Mouse (Mus musculus): ENCODE results near the gene Pum1. TPM values are rescaled to one million over a fixed set of nuclear protein-coding genes. Genes with fewer than 3 reads are reported as not detected.
A peak's percentile ranks its signal among the peaks of the same experiment; 100 is the strongest.
"Not testable (repeated sequence)": the region's sequence is repeated elsewhere in the genome, so short reads cannot be mapped to it uniquely, and the experiment has no call there.

The Pum1 gene
- polyA plus RNA-seq, 1 experiment from 2014 or later: 35.7 TPM

DNA sequence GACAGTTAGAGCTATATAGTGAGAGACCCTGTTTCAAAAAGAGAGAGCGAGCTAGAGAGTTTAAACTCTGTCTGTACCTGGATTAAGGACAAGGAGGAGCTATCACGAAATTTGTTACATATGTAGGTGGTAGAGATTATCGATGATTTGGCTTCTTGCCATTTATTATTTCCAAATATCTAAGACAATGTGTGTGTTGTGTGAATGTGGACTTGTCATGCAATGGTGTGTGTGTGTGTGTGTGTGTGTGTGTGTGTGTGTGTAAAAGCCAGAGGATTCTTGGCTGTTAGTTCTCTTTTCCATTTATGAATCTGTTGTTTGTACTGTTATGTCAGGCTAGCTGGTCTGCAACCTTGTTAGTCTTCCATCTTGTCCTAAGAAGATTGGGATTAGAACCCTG, 15.0 kb downstream of the Pum1 start:
- Histone ChIP-seq H3K9ac (ENCODE audit: low read depth, low read length) (no peak overlapping the region), H3K27ac (ENCODE audit: low read length) (no peak overlapping the region), H3K36me3 (ENCODE audit: control insufficient read depth, insufficient read depth) (peaks cover 48% of the 10 kb centered on the region), H3K9me3 (replicated peaks; ENCODE audit: control insufficient read depth, low read length) (no peaks in the 10 kb centered on the region), H3K4me3 (ENCODE audit: low read depth, low read length) (no peak overlapping the region), H3K4me2 (ENCODE audit: low read depth, low read length) (no peak overlapping the region), H3K27me3 (ENCODE audit: control insufficient read depth, insufficient read depth, low read depth, low read length) (no peaks in the 10 kb centered on the region), H3K4me1 (ENCODE audit: control insufficient read depth, low read depth, low read length) (peaks cover 10% of the 10 kb centered on the region; the same call in 1 of the 2 replicates)
- ATAC-seq (ENCODE audit: low read depth): no peak
- 90% methylated on average over 3 of the region's 3 CpGs for WGBS (ENCODE audit: insufficient replicate concordance)

DNA sequence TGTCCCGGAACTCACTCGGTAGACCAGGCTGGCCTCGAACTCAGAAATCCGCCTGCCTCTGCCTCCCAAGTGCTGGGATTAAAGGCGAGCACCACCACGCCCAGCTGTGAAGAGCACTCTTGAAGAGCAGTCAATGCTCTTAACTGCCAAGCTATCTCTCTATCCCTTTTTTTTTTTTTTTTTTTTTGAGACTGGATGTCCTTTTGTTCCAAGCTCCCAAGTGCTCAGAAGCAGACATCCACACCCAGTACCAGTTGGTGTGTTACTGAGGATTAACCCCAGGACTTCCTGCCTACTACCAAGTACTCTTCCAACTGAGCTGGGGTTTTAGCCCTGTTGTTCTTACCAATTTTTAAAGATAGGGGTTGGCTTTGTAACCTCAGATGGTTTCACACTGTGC, 17.6 kb downstream of the Pum1 start:
- Histone ChIP-seq H3K36me3 (ENCODE audit: control insufficient read depth, insufficient read depth) (peaks cover 38% of the 10 kb centered on the region), H3K4me1 (ENCODE audit: control insufficient read depth, low read depth, low read length) (peaks cover 15% of the 10 kb centered on the region), H3K9ac (ENCODE audit: low read depth, low read length) (no peak overlapping the region), H3K27ac (ENCODE audit: low read length) (no peak overlapping the region), H3K4me2 (ENCODE audit: low read depth, low read length) (no peak overlapping the region), H3K4me3 (ENCODE audit: low read depth, low read length) (no peak overlapping the region), H3K9me3 (replicated peaks; ENCODE audit: control insufficient read depth, low read length) (no peaks in the 10 kb centered on the region), H3K27me3 (ENCODE audit: control insufficient read depth, insufficient read depth, low read depth, low read length) (no peaks in the 10 kb centered on the region)
- no peak for ATAC-seq (ENCODE audit: low read depth)
- WGBS (ENCODE audit: insufficient replicate concordance): 93% methylated on average over 6 of the region's 6 CpGs

GRCm38 (mm10) chr4:130683051-130683450, 19.9 kb downstream of the Pum1 start:
- H3K27ac ChIP-seq (ENCODE audit: low read length); H3K4me1 ChIP-seq (ENCODE audit: control insufficient read depth, low read depth, low read length); H3K27me3 ChIP-seq (ENCODE audit: control insufficient read depth, insufficient read depth, low read depth, low read length); H3K9me3 ChIP-seq (replicated peaks; ENCODE audit: control insufficient read depth, low read length); H3K4me2 ChIP-seq (ENCODE audit: low read depth, low read length); H3K9ac ChIP-seq (ENCODE audit: low read depth, low read length); H3K4me3 ChIP-seq (ENCODE audit: low read depth, low read length); ATAC-seq (ENCODE audit: low read depth): not testable (repeated sequence)
- WGBS (ENCODE audit: insufficient replicate concordance): 81% methylated on average over 5 of the region's 5 CpGs
- H3K36me3 ChIP-seq (ENCODE audit: control insufficient read depth, insufficient read depth): peaks cover 40% of the 10 kb centered on the region

GRCm38 (mm10) chr4:130693936-130694335, 30.8 kb downstream of the Pum1 start:
- Histone ChIP-seq H3K27me3 (ENCODE audit: control insufficient read depth, insufficient read depth, low read depth, low read length) (no peaks in the 10 kb centered on the region), H3K4me3 (ENCODE audit: low read depth, low read length) (no peak overlapping the region), H3K4me1 (ENCODE audit: control insufficient read depth, low read depth, low read length) (peaks cover 9% of the 10 kb centered on the region), H3K36me3 (ENCODE audit: control insufficient read depth, insufficient read depth) (peaks cover 13% of the 10 kb centered on the region), H3K27ac (ENCODE audit: low read length) (no peak overlapping the region), H3K9me3 (replicated peaks; ENCODE audit: control insufficient read depth, low read length) (no peaks in the 10 kb centered on the region), H3K4me2 (ENCODE audit: low read depth, low read length) (no peak overlapping the region), H3K9ac (ENCODE audit: low read depth, low read length) (no peak overlapping the region)
- WGBS (ENCODE audit: insufficient replicate concordance): 89% methylated on average over 3 of the region's 3 CpGs
- no peak for ATAC-seq (ENCODE audit: low read depth)

- Histone ChIP-seq H3K9me3 (replicated peaks; ENCODE audit: control insufficient read depth, low read length) (no peaks in the 10 kb centered on the region), H3K27ac (ENCODE audit: low read length) (peak overlapping the region; percentile 6; the same call in 1 of the 2 replicates), H3K27me3 (ENCODE audit: control insufficient read depth, insufficient read depth, low read depth, low read length) (no peaks in the 10 kb centered on the region), H3K9ac (ENCODE audit: low read depth, low read length) (peak overlapping the region; percentile 13; the same call in 1 of the 2 replicates), H3K4me1 (ENCODE audit: control insufficient read depth, low read depth, low read length) (peaks cover 12% of the 10 kb centered on the region), H3K36me3 (ENCODE audit: control insufficient read depth, insufficient read depth) (peaks cover 13% of the 10 kb centered on the region), H3K4me3 (ENCODE audit: low read depth, low read length) (no peak overlapping the region), H3K4me2 (ENCODE audit: low read depth, low read length) (no peak overlapping the region)
- WGBS (ENCODE audit: insufficient replicate concordance): 71% methylated on average over 3 of the region's 3 CpGs
- peak; percentile 68 for ATAC-seq (ENCODE audit: low read depth)
Measured at GRCm38 (mm10) chr4:130694982-130695381, 31.9 kb downstream of the Pum1 start.

GRCm38 (mm10) chr4:130701061-130701460, 37.9 kb downstream of the Pum1 start:
- peaks cover 11% of the 10 kb centered on the region for H3K36me3 ChIP-seq (ENCODE audit: control insufficient read depth, insufficient read depth)
- 85% methylated on average over 2 of the region's 2 CpGs for WGBS (ENCODE audit: insufficient replicate concordance)

DNA sequence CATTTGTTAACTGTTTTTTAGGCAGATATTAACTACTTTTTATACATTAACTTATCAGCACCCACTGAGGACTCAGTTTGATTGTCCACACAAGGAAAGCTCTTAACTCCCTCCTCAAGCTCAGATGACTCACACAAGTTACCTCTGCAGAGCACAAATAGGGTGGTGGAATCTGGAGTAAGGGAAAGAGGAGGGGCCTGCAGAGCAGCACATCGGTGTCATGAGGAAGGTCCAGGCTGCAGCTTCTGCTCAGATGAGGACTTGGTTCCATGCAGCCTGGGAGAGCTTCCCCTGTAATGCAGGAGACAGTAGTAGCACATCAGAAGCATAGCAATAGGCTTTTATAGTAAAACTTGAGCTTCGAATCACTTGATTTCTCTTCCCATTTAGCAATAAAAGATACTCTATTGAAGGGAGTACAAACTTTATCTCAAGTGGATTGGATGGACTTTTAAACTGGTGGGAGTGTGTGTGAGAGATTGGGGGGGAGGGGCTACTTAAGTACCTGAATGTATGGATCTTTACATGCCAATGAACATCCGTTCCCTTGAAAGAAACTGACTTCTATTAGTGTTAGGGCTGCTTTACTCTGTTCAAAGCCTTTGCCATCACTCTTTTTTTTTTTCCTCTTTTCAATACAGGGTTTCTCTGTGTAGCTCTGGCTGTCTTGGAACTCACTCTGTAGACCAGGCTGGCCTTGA, 39.9 kb downstream of the Pum1 start:
- Histone ChIP-seq H3K4me1 (ENCODE audit: control insufficient read depth, low read depth, low read length) (peaks cover 43% of the 10 kb centered on the region), H3K9ac (ENCODE audit: low read depth, low read length) (no peak overlapping the region), H3K4me3 (ENCODE audit: low read depth, low read length) (no peak overlapping the region), H3K27ac (ENCODE audit: low read length) (no peak overlapping the region), H3K27me3 (ENCODE audit: control insufficient read depth, insufficient read depth, low read depth, low read length) (no peaks in the 10 kb centered on the region), H3K36me3 (ENCODE audit: control insufficient read depth, insufficient read depth) (peaks cover 11% of the 10 kb centered on the region), H3K9me3 (replicated peaks; ENCODE audit: control insufficient read depth, low read length) (no peaks in the 10 kb centered on the region), H3K4me2 (ENCODE audit: low read depth, low read length) (no peak overlapping the region)
- ATAC-seq (ENCODE audit: low read depth): no peak
- 74% methylated on average over 3 of the region's 3 CpGs for WGBS (ENCODE audit: insufficient replicate concordance)

More at GRCm38 (mm10) chr4:130701061-130701460, 37.9 kb downstream of the Pum1 start:
- Histone ChIP-seq H3K4me3 (ENCODE audit: low read depth, low read length) (no peak overlapping the region), H3K9ac (ENCODE audit: low read depth, low read length) (no peak overlapping the region), H3K27ac (ENCODE audit: low read length) (no peak overlapping the region), H3K27me3 (ENCODE audit: control insufficient read depth, insufficient read depth, low read depth, low read length) (no peaks in the 10 kb centered on the region), H3K4me2 (ENCODE audit: low read depth, low read length) (no peak overlapping the region), H3K4me1 (ENCODE audit: control insufficient read depth, low read depth, low read length) (peaks cover 32% of the 10 kb centered on the region), H3K9me3 (replicated peaks; ENCODE audit: control insufficient read depth, low read length) (no peaks in the 10 kb centered on the region)
- ATAC-seq (ENCODE audit: low read depth): no peak

GRCm38 (mm10) chr4:130703601-130704000, 40.5 kb downstream of the Pum1 start:
- peaks cover 48% of the 10 kb centered on the region for H3K4me1 ChIP-seq (ENCODE audit: control insufficient read depth, low read depth, low read length)
- H3K36me3 ChIP-seq (ENCODE audit: control insufficient read depth, insufficient read depth): peaks cover 11% of the 10 kb centered on the region
- WGBS (ENCODE audit: insufficient replicate concordance): 99% methylated on average over 3 of the region's 3 CpGs
- ATAC-seq (ENCODE audit: low read depth): no peak
- H3K27ac ChIP-seq (ENCODE audit: low read length): no peak overlapping the region
- H3K27me3 ChIP-seq (ENCODE audit: control insufficient read depth, insufficient read depth, low read depth, low read length): no peaks in the 10 kb centered on the region
- no peak overlapping the region for H3K4me2 ChIP-seq (ENCODE audit: low read depth, low read length)
- no peak overlapping the region for H3K9ac ChIP-seq (ENCODE audit: low read depth, low read length)
- no peak overlapping the region for H3K4me3 ChIP-seq (ENCODE audit: low read depth, low read length)
- H3K9me3 ChIP-seq (replicated peaks; ENCODE audit: control insufficient read depth, low read length): no peaks in the 10 kb centered on the region

DNA sequence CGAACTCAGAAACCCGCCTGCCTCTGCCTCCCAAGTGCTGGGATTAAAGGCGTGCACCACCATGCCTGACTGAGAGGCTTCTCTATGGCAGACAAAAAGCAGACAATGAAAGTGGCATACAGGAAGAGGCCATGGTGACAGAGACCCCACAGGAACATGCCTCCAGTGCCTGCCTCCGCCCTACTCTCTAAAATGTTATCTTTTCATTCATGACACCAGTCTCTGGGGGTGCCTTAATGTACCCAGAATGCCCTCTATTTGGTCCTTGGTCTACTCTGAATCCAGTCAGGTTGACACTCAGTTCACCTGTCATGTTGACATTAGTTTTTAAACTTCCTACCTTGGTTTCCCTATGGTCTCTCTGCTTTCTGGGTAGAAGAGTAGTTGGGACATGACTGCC, 41.5 kb downstream of the Pum1 start:
- no peak for ATAC-seq (ENCODE audit: low read depth)
- peaks cover 11% of the 10 kb centered on the region for H3K36me3 ChIP-seq (ENCODE audit: control insufficient read depth, insufficient read depth)

More for the DNA sequence above, 41.5 kb downstream of the Pum1 start:
- Histone ChIP-seq H3K27me3 (ENCODE audit: control insufficient read depth, insufficient read depth, low read depth, low read length) (no peaks in the 10 kb centered on the region), H3K9me3 (replicated peaks; ENCODE audit: control insufficient read depth, low read length) (no peaks in the 10 kb centered on the region), H3K4me3 (ENCODE audit: low read depth, low read length) (no peak overlapping the region), H3K9ac (ENCODE audit: low read depth, low read length) (no peak overlapping the region), H3K27ac (ENCODE audit: low read length) (no peak overlapping the region), H3K4me1 (ENCODE audit: control insufficient read depth, low read depth, low read length) (peaks cover 58% of the 10 kb centered on the region), H3K4me2 (ENCODE audit: low read depth, low read length) (no peak overlapping the region)
- 81% methylated on average over 4 of the region's 4 CpGs for WGBS (ENCODE audit: insufficient replicate concordance)

Measured in liver, embryonic 16.5 days (tissue).